ENCODE assay signal across 9 mouse cellular contexts in genomic region chr3:155092081-155092480, GRCm38 (mm10). TPM values are rescaled to one million over a fixed set of nuclear protein-coding genes. Genes with fewer than 3 reads are reported as not detected.
DNase-seq lines count a peak whose midpoint lies in the region; ATAC-seq lines count a peak whose summit lies in the region.
"Had no signal": no experiment of that assay in that cellular context is flagged by ENCODE, and none has a peak within 500 bp of the region (broad histone marks: within the 10 kb centered on the region; RNA-seq: fewer than 3 reads in every experiment).

No protein-coding gene starts in this region.

- H3K9me3 ChIP-seq in megakaryocyte, embryonic 14.5 days: no peaks in the 10 kb centered on the region
- H3K9me3 ChIP-seq in forebrain, embryonic 12.5 days: no peaks in the 10 kb centered on the region
- no peaks in the 10 kb centered on the region for H3K9me3 ChIP-seq in limb, embryonic 15.5 days
- no peaks in the 10 kb centered on the region for H3K9me3 ChIP-seq in stomach, embryonic 15.5 days

- H3K36me3 ChIP-seq in megakaryocyte, embryonic 14.5 days (replicated peaks; ENCODE audit: low read length): peaks cover 41% of the 10 kb centered on the region
- peaks cover 8% of the 10 kb centered on the region for H3K36me3 ChIP-seq in forebrain, embryonic 12.5 days (replicated peaks)
- H3K36me3 ChIP-seq in limb, embryonic 15.5 days: peaks cover 13% of the 10 kb centered on the region
- peaks cover 8% of the 10 kb centered on the region; the same call in 1 of the 2 replicates for H3K36me3 ChIP-seq in stomach, embryonic 15.5 days

- no peaks in the 10 kb centered on the region for H3K27me3 ChIP-seq in megakaryocyte, embryonic 14.5 days (replicated peaks)
- no peaks in the 10 kb centered on the region for H3K27me3 ChIP-seq in forebrain, embryonic 12.5 days
- H3K27me3 ChIP-seq in limb, embryonic 15.5 days: no peaks in the 10 kb centered on the region
- H3K27me3 ChIP-seq in stomach, embryonic 15.5 days (replicated peaks): no peaks in the 10 kb centered on the region

- peak overlapping the region; percentile 56 for H3K4me2 ChIP-seq in forebrain, embryonic 12.5 days
- H3K4me2 ChIP-seq in limb, embryonic 15.5 days: peak overlapping the region; percentile 64
- peak overlapping the region; percentile 73 for H3K4me2 ChIP-seq in stomach, embryonic 15.5 days

- DNase-seq in right cerebral cortex, adult 18-20 months: no peak
- DNase-seq in adipocyte (ENCODE audit: low spot score): no peak
- no peak for DNase-seq in thymus, postnatal 25 days
- DNase-seq: gastrocnemius, postnatal 10 days had no signal

- H3K9ac ChIP-seq in forebrain, embryonic 12.5 days: no peak overlapping the region
- H3K9ac ChIP-seq in limb, embryonic 15.5 days: no peak overlapping the region
- no peak overlapping the region for H3K9ac ChIP-seq in stomach, embryonic 15.5 days

- H3K4me1 ChIP-seq in megakaryocyte, embryonic 14.5 days: peaks cover 10% of the 10 kb centered on the region
- no peaks in the 10 kb centered on the region for H3K4me1 ChIP-seq in forebrain, embryonic 12.5 days
- 0 out of 2 replicates have a peak, but pooled peaks cover 2% of the 10 kb centered on the region for H3K4me1 ChIP-seq in limb, embryonic 15.5 days
- no peaks in the 10 kb centered on the region for H3K4me1 ChIP-seq in stomach, embryonic 15.5 days

- peak overlapping the region; percentile 95 for H3K4me3 ChIP-seq in megakaryocyte, embryonic 14.5 days (replicated peaks)
- peak overlapping the region; percentile 57 for H3K4me3 ChIP-seq in forebrain, embryonic 12.5 days (replicated peaks)
- peak overlapping the region; percentile 63 for H3K4me3 ChIP-seq in limb, embryonic 15.5 days
- H3K4me3 ChIP-seq in stomach, embryonic 15.5 days (replicated peaks): peak overlapping the region; percentile 73; the same call in 1 of the 2 replicates

- 91% methylated on average over 6 of the region's 6 CpGs for WGBS in forebrain, embryonic 12.5 days
- WGBS in limb, embryonic 15.5 days: 94% methylated on average over 6 of the region's 6 CpGs
- 93% methylated on average over 6 of the region's 6 CpGs for whole genome bisulfite sequencing in stomach, embryonic 15.5 days

- no peak overlapping the region for H3K27ac ChIP-seq in forebrain, embryonic 12.5 days
- H3K27ac ChIP-seq in limb, embryonic 15.5 days: no peak overlapping the region
- H3K27ac ChIP-seq in stomach, embryonic 15.5 days: no peak overlapping the region

- no peak for ATAC-seq in megakaryocyte, adult 5-6 weeks (ENCODE audit: poor library complexity, severe bottlenecking)
- no peak for ATAC-seq in forebrain, embryonic 12.5 days (ENCODE audit: low FRiP score)
- no peak for ATAC-seq in limb, embryonic 15.5 days (ENCODE audit: insufficient number of reproducible peaks, low FRiP score, low TSS enrichment, low read depth)
- ATAC-seq in stomach, embryonic 15.5 days (ENCODE audit: insufficient read depth, low FRiP score, low read depth): no peak

RNA-seq across cellular contexts. Expression of gene Fpgt, which starts 1.1 kb away (rescaled TPM):
- 0.72 TPM in 1 of 2 replicates, not detected in the other for polyA plus RNA-seq in megakaryocyte, embryonic 14.5 days (2012; ENCODE audit: insufficient read depth, low replicate concordance)
- total RNA-seq in megakaryocyte, adult 5-6 weeks (2015): 8.1 and 8.9 TPM in 2 replicates
- 5.8 and 6.2 TPM in 2 replicates for total RNA-seq in megakaryocyte, adult 5-6 weeks (2017)
- polyA plus RNA-seq in forebrain, embryonic 12.5 days (2016; fragmentation: Nextera tagmentation; extraction: Ambion mirVana): 21.4 and 22.0 TPM in 2 replicates
- polyA plus RNA-seq in limb, embryonic 15.5 days (2015; fragmentation: Nextera tagmentation; extraction: Ambion mirVana): 13.4 and 14.2 TPM in 2 replicates
- polyA plus RNA-seq in stomach, embryonic 15.5 days (2015; fragmentation: Nextera tagmentation; extraction: Ambion mirVana): 15.1 and 15.6 TPM in 2 replicates

RNA-seq across cellular contexts. Expression of gene Lrriq3, which starts 1.2 kb away (rescaled TPM):
- 0.37 TPM in 1 of 2 replicates, not detected in the other for polyA plus RNA-seq in megakaryocyte, embryonic 14.5 days (2012; ENCODE audit: insufficient read depth, low replicate concordance)
- total RNA-seq in megakaryocyte, adult 5-6 weeks (2015): 0.07 TPM in 1 of 2 replicates, not detected in the other
- 0.04 TPM in 1 of 2 replicates, not detected in the other for total RNA-seq in megakaryocyte, adult 5-6 weeks (2017)
- polyA plus RNA-seq in forebrain, embryonic 12.5 days (2016; fragmentation: Nextera tagmentation; extraction: Ambion mirVana): 0.97 and 1.1 TPM in 2 replicates
- 0.89 and 1.2 TPM in 2 replicates for polyA plus RNA-seq in limb, embryonic 15.5 days (2015; fragmentation: Nextera tagmentation; extraction: Ambion mirVana)
- 0.87 and 0.95 TPM in 2 replicates for polyA plus RNA-seq in stomach, embryonic 15.5 days (2015; fragmentation: Nextera tagmentation; extraction: Ambion mirVana)

RNA-seq across cellular contexts. Expression of gene Tnni3k, which starts 36.9 kb away (rescaled TPM):
- polyA plus RNA-seq in megakaryocyte, embryonic 14.5 days (2012; ENCODE audit: insufficient read depth, low replicate concordance): not detected in 2 replicates
- total RNA-seq in megakaryocyte, adult 5-6 weeks (2015): not detected in 2 replicates
- not detected in 2 replicates for total RNA-seq in megakaryocyte, adult 5-6 weeks (2017)
- 0.10 TPM in 1 of 2 replicates, not detected in the other for polyA plus RNA-seq in forebrain, embryonic 12.5 days (2016; fragmentation: Nextera tagmentation; extraction: Ambion mirVana)
- polyA plus RNA-seq in limb, embryonic 15.5 days (2015; fragmentation: Nextera tagmentation; extraction: Ambion mirVana): 0.05 TPM in 1 of 2 replicates, not detected in the other
- polyA plus RNA-seq in stomach, embryonic 15.5 days (2015; fragmentation: Nextera tagmentation; extraction: Ambion mirVana): 0.04 TPM in 1 of 2 replicates, not detected in the other
- total RNA-seq: gastrocnemius, postnatal 10 days had no signal
